Mouse (Mus musculus) E14TG2a.4 (cell line): Measurements from ENCODE around the gene Palm.

ENCODE experiments used
- H3K27me3 ChIP-seq: 2 replicates; pipeline ENCODE4 v1.6.1; 2014; ENCODE audit warnings: low read length, control low read depth; ENCODE audit not compliant: insufficient read depth
- H3K36me3 ChIP-seq: 2 replicates; pipeline ENCODE4 v1.6.1; 2014; ENCODE audit warnings: low read length, control low read depth; ENCODE audit not compliant: insufficient read depth
- H3K4me1 ChIP-seq: replicated peaks from 2 replicates; pipeline ENCODE4 v1.6.1; 2014; ENCODE audit warnings: low read depth, low read length, control low read depth
- H3K4me3 ChIP-seq: replicated peaks from 2 replicates; pipeline ENCODE4 v1.5.1; 2014; ENCODE audit warnings: mild to moderate bottlenecking, low read length
- H3K9me3 ChIP-seq: 2 replicates; pipeline ENCODE4 v1.6.1; 2014; ENCODE audit warnings: low read length, control low read depth
- CTCF ChIP-seq: conservative IDR thresholded peaks from 2 replicates; pipeline ENCODE4 v1.5.1; 2014; ENCODE audit warnings: low read length
- NANOG ChIP-seq: IDR thresholded peaks from 2 replicates; pipeline ENCODE4 v1.6.1; 2014; ENCODE audit warnings: borderline replicate concordance, low read length, mixed read lengths
- POU5F1 ChIP-seq: IDR thresholded peaks from 2 replicates; pipeline ENCODE4 v1.6.1; 2014; ENCODE audit warnings: low read length, borderline replicate concordance

The Palm gene

DNA sequence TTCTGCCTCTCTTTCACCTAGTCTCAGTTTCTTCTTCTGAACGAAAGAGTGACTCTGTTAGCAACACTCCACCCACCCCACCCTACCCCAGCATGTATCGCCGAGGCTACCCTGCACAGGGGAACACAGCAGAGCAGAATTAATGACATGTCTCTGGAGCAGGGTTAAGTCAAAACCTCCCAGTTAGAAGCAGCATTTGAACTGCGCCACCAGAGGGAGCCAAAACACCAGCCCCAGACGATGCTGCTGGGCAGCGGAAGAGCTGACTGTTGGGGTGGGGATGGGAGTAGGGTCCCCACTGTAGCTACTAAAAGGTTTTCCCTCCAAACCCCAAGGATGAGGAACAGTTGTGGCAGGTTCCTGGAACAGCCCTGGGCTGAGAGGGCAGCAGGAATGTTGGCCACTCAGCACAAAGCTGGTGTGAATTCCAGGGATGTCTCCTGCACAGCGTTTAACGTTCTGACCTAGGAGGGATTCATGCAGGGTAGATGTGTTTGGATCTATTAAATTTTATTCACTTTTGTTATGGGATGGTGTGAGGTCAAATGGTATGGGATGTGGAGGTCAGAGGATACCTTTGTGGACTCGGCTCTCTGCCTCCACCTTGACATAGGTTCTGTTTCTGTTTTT is 41.5 kb downstream of the Palm start:
- H3K27me3 ChIP-seq: peaks cover 12% of the 10 kb centered on the region
- H3K4me1 ChIP-seq: peaks cover 9% of the 10 kb centered on the region
- no peaks in the 10 kb centered on the region for H3K36me3 ChIP-seq
- H3K9me3 ChIP-seq: peaks cover 11% of the 10 kb centered on the region
- TF ChIP-seq POU5F1 (no peak), NANOG (no peak), CTCF (peak; percentile 88)
- no peak overlapping the region for H3K4me3 ChIP-seq

- Histone ChIP-seq H3K9me3 (peaks cover 11% of the 10 kb centered on the region), H3K27me3 (peaks cover 7% of the 10 kb centered on the region), H3K4me1 (peaks cover 21% of the 10 kb centered on the region), H3K4me3 (no peak overlapping the region), H3K36me3 (no peaks in the 10 kb centered on the region)
- TF ChIP-seq CTCF: peak; percentile 76
- TF ChIP-seq NANOG: no peak
These were observed 43.5 kb downstream of the Palm start for GRCm38 (mm10) chr10:79836918-79837317.

DNA sequence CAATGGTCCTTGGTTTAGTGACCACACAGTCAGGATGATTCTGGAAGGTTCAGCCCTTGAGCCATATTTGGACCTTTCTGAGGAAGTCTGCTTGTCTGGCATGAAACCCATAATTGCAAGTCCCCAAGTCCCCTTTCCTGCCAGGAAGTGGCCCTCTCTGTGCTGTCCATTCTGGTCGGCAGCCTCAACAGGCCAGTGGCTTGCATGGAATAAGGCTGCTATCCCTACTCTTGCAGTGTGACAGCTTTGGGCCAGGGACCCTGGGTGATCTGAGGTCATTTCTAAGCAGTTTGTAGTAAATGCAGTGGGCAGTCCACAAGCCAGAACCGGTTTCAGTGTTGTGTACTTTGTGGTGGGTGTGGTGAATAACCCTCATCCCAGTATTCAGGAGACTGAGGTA is 44.8 kb downstream of the Palm start:
- Histone ChIP-seq H3K9me3 (peaks cover 11% of the 10 kb centered on the region), H3K36me3 (no peaks in the 10 kb centered on the region), H3K4me1 (peaks cover 34% of the 10 kb centered on the region), H3K4me3 (no peak overlapping the region), H3K27me3 (peaks cover 7% of the 10 kb centered on the region)
- TF ChIP-seq NANOG (no peak), POU5F1 (no peak), CTCF (no peak)

DNA sequence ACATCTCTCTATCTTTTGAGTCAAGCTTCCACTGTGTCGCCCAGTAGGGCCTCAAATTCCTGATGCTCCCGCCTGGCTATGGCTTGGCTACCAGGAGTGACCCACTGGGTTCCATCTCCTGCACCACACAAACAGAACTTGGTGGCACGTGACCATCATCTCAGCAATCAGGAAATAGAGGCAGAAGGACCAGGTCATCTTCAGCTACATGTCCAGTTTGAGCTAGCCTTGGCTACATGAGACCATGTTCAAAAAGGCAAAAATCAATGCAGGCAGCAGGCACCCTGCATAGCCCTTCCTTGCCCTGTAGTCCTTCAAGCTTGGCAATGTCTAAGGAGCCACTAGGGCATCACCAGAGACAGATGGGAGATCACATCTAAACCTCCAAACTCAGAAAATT is 46.7 kb downstream of the Palm start:
- Histone ChIP-seq H3K4me3 (peak overlapping the region; percentile 62), H3K27me3 (peaks cover 7% of the 10 kb centered on the region), H3K9me3 (no peaks in the 10 kb centered on the region), H3K36me3 (no peaks in the 10 kb centered on the region), H3K4me1 (peaks cover 51% of the 10 kb centered on the region)
- TF ChIP-seq CTCF: no peak
- TF ChIP-seq NANOG: no peak
- no peak for TF ChIP-seq POU5F1

DNA sequence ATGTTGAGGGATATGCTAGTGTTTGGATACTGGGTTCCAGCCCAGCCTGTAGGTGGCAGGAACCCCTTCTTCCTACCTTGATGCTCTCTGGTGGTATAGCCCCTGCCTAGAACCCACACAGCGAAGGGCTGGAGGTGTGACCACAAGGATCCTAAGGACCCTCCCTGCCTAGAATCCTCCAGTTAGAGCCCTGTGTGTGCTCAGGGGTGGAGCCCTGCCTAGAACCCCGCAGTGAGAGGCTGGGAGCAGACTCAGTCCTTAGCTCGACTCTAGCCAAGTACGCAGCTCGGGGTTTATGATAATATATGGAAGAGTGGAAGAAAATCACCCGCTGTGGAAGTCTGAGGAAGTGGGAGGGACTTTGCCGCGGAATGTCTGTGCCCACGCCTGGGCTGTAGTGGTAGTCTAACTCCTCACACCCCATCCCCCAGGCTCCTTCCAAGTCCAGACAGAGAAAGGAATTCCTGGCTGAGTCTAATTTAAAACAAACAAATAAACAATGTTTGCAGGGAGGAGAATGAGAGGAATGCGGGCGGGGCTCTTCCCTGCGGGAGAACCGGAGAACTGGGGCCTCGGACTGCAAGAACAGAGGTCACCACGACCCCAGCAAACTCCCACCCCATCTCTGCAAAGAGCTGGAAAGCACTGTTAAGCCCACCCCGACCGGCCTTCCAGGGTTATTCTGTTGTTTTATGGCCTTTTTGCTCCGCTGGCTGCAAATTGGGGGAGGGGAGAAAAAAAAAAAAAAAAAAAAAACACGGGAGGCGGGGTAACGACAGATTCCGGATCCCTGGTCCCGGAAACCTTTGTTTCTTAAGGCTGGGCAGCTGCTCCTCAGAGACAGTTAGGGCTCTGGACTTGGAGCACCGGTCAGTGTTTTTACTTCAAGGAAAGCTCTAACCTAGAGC is 47.5 kb downstream of the Palm start:
- TF ChIP-seq NANOG (0 out of 2 replicates have a peak, but pooled peaks have one; percentile 23), POU5F1 (no peak)
- H3K36me3 ChIP-seq: no peaks in the 10 kb centered on the region

DNA sequence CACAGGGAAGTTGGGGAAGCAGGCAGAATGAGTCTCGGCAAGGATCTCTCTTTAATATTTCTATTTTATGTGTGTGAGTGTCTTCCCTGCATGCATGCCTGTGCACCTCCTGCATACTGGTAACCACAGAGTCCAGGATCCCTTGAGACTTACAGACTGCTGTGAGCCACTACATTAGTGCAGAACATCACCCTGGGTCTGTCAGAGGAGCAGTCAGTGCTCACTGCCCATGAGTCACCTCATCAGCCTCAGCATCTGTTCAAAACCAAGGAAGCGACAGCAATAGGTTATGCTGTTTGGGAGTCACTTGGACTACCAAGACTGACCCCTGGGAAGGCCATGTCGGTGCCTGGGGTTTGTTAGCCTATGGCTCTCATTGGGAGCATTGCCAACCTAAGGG is 49.0 kb downstream of the Palm start:
- no peak overlapping the region for H3K4me3 ChIP-seq
- peaks cover 55% of the 10 kb centered on the region for H3K4me1 ChIP-seq
- no peaks in the 10 kb centered on the region for H3K9me3 ChIP-seq
- no peak for TF ChIP-seq POU5F1
- TF ChIP-seq CTCF: no peak
- no peak for TF ChIP-seq NANOG
- H3K36me3 ChIP-seq: no peaks in the 10 kb centered on the region
- peaks cover 7% of the 10 kb centered on the region for H3K27me3 ChIP-seq

More for the DNA sequence above, 47.5 kb downstream of the Palm start:
- Histone ChIP-seq H3K27me3 (peaks cover 7% of the 10 kb centered on the region), H3K4me3 (peak overlapping the region; percentile 62), H3K4me1 (peaks cover 54% of the 10 kb centered on the region), H3K9me3 (no peaks in the 10 kb centered on the region)

DNA sequence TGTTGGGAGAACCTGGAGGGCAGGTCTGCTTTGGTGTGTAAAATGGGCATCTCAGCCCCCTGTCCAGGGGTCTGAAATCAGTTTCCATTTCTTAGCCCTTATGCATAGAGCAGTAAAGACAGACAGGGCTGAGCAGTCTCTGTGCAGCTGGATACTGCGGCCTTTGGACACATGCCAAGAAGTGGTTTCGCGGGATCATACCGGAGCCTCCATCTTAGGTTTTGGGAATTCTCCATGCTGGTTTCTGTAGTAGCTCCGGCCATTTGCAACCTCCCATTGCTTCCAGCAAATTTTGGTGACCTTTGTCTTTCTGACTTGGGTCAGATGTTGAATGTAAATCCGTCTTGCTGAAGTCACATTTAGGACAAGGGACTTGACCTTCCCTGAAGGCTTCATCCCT is 50.1 kb downstream of the Palm start:
- H3K9me3 ChIP-seq: no peaks in the 10 kb centered on the region
- H3K36me3 ChIP-seq: no peaks in the 10 kb centered on the region
- H3K4me3 ChIP-seq: no peak overlapping the region
- peaks cover 65% of the 10 kb centered on the region for H3K4me1 ChIP-seq
- no peaks in the 10 kb centered on the region for H3K27me3 ChIP-seq
- TF ChIP-seq CTCF (no peak), POU5F1 (no peak), NANOG (no peak)

GRCm38 (mm10) chr10:79846553-79846952 is 53.2 kb downstream of the Palm start:
- H3K4me1 ChIP-seq: peaks cover 76% of the 10 kb centered on the region
- H3K9me3 ChIP-seq: no peaks in the 10 kb centered on the region
- no peaks in the 10 kb centered on the region for H3K27me3 ChIP-seq
- H3K36me3 ChIP-seq: peaks cover 6% of the 10 kb centered on the region
- TF ChIP-seq CTCF (no peak), POU5F1 (no peak), NANOG (no peak)
- H3K4me3 ChIP-seq: no peak overlapping the region
